Mouse (Mus musculus) ovary, postnatal 36 days (tissue): ENCODE measurements at regions not wholly inside any gene's neighbourhood (a gene's known extent, or its start where the extent isn't known, plus 50 kb on each side); places are given as distances from the start of the nearest gene placed in this dataset.

ENCODE experiments used
- DNase-seq: peaks from one replicate; pipeline ENCODE4 v3.0.0; 2022; ENCODE audit warnings: low spot score, mixed read lengths

DNA sequence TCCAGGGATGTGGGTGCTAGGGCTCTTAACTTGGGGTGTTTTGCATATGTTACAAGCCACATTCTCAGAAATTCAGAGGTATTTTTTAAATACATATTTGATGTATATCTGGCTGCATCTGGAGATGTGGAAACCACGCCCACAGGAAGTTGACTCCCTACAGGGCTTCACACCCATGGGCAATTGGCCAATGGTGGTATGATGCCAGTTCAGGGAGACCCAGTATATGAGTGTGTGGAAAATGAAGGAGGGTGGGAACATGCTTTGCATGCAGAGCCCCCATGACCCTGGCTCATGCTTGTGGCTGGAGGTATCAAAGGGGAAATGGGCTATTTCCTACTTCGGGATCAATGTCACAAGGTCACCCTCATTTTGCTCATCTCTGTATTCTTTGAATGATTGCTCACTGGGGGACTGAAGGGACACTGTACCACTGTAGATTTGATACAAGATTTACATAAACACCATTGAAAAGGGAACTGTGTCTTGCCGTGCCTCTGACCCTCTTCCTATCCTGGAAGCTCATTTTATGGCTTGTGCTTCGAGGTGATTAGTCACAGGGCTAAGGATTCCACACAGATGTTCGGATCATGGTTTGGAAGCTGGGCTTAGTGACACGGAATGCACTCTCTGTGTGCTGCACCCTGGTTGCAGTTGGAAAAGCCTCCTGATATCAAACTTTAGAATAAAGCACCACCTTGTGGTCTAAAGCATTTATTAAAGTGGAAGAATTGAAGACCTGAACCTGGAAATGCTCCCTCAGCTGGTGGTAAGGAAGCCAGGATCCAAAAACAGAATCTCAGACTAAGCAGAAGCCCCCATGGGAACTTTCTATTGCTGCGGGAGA, 56.8 kb upstream of the Edn1 start:
- DNase-seq = peak; percentile 5

DNA sequence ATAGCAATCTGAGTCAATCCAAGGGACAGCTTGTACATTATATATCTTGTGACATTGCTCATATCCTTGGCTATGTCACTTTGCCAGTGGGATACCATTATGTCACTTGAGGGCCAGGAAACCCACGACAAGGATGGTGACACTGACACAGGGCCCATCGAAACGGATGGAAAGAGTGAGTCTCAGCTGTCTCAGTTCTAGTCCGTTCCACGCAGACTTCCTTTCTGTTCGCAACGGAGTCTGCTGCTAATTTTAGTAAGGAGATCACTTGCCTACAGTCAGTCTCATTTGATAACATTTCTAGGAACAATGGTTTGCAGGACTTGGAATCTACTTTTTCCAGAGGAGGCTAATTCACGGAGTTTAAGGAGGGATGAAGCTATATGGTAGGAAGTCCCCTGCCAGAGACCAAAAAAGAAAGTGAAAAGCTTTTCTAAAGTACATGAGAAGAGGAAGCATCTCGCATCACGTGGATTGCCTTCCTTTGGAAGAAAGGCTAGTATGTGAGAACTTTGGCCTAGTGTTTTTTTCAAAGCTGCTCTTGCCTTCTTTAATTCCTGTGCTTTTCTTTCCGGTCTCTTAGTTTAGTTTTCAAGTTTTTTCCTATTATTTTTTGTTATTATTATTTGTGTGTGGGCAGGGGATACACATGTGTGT, 55.4 kb upstream of the Edn1 start:
- no peak for DNase-seq
